Mouse (Mus musculus): ENCODE results near the gene Ace3.

Gene Ace3

GRCm38 (mm10) chr11:106045780-106046179, 51.3 kb downstream of the Ace3 start:
- DNase-seq, result no peak

GRCm38 (mm10) chr11:106046584-106046983, 52.1 kb downstream of the Ace3 start:
- no peak for DNase-seq

GRCm38 (mm10) chr11:106053921-106054320, 59.4 kb downstream of the Ace3 start:
- DNase-seq, result no peak

GRCm38 (mm10) chr11:106054600-106054999, 60.1 kb downstream of the Ace3 start:
- no peak for DNase-seq
